Mouse (Mus musculus) left cerebral cortex, adult 8-10 months (tissue): Measurements from ENCODE around the gene Megf8. TPM values are rescaled to one million over a fixed set of nuclear protein-coding genes. Genes with fewer than 3 reads are reported as not detected.
A peak's percentile ranks its signal among the peaks of the same experiment; 100 is the strongest.

Experiments
- DNase-seq, 2 experiments: peaks; one replicate each; pipeline ENCODE4 v3.0.0; 2022; ENCODE audit warnings: low spot score in 2 of 2
- total RNA-seq, 4 experiments: library from RNA; stranded (reverse); gene quantifications; 2 replicates each; pipeline ENCODE4 v1.2.4; 2022

Megf8 gene
- total RNA-seq, 4 experiments from 2014 or later, result 99.2 to 109 (median 104) TPM

- DNase-seq, result peak in 1 of 2 experiments; percentile 36
These were observed 16.8 kb downstream of the Megf8 start for GRCm38 (mm10) chr7:25333596-25334307.

- DNase-seq, result no peak
These were observed 17.5 kb downstream of the Megf8 start for GRCm38 (mm10) chr7:25334472-25334871.

DNA sequence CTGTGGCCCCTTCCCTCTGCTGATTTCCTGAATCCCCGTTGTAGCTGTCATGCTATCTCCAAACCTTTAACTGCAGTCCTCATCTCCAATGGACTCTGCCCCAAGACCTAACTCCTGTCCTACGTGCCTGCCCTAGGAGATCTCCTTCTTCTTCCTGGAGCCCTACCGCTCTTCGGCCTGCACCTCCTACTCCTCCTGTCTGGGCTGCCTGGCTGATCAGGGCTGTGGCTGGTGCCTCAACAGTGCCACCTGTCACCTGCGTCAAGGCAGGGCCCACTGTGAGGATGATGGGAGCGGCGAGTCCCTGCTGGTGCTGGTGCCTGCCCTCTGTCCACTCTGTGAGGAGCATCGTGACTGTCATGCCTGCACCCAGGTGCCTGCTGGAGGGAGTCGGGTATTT lies 22.4 kb downstream of the Megf8 start:
- no peak for DNase-seq

- no peak for DNase-seq
These were observed 24.2 kb downstream of the Megf8 start for GRCm38 (mm10) chr7:25341000-25341784.

DNA sequence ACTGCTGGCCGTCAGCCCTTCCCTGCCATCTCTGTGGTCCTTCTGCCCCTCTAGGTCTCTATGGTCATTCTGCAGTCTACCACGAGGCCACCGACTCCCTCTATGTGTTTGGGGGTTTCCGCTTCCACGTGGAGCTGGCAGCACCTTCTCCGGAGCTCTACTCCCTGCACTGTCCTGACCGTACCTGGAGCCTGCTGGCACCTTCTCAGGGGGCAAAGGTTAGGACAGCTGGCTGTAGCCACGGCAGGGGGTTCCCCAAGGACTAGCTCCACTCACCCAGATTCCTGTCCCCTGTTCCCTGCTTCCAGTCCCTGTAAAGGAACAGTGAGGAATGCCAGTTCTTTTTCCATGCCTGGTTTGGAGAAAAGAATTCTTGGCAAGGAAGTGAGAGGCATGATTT lies 31.9 kb downstream of the Megf8 start:
- DNase-seq, result no peak

DNA sequence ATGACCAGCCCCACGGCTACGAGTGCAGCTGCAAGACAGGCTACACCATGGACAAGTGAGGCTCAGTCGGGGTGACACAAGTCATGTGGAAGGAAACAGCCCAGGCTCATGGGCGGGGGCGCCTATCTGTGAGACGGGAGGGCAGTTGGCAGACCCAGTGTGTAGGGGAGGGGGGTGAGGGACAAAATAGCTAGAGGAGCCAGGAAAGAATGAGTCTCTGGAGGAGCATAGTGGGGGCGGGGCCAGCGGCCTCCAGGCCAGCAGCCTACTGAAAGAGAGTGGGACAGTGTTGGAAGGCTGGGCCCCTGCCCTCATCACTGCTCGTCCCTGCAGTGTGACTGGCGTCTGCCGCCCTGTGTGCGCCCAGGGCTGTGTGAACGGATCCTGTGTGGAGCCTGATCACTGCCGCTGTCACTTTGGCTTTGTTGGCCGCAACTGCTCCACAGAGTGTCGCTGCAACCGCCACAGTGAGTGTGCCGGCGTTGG lies 41.8 kb downstream of the Megf8 start:
- DNase-seq, result no peak

GRCm38 (mm10) chr7:25363151-25363550 lies 46.2 kb downstream of the Megf8 start:
- DNase-seq, result no peak

DNA sequence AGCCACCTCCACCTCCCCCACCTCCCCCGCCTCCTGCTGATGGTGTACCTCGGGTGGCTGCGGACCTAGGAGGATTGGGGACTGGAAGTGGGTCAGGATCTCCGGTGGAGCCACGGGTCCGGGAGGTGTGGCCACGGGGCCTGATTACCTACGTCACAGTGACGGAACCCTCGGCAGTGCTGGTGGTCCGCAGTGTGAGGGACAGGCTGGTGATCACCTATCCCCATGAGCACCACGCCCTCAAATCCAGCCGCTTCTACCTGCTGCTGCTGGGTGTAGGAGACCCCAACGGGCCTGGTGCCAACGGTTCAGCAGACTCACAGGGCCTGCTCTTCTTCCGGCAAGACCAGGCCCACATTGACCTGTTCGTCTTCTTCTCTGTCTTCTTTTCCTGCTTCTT lies 46.7 kb downstream of the Megf8 start:
- no peak for DNase-seq

DNA sequence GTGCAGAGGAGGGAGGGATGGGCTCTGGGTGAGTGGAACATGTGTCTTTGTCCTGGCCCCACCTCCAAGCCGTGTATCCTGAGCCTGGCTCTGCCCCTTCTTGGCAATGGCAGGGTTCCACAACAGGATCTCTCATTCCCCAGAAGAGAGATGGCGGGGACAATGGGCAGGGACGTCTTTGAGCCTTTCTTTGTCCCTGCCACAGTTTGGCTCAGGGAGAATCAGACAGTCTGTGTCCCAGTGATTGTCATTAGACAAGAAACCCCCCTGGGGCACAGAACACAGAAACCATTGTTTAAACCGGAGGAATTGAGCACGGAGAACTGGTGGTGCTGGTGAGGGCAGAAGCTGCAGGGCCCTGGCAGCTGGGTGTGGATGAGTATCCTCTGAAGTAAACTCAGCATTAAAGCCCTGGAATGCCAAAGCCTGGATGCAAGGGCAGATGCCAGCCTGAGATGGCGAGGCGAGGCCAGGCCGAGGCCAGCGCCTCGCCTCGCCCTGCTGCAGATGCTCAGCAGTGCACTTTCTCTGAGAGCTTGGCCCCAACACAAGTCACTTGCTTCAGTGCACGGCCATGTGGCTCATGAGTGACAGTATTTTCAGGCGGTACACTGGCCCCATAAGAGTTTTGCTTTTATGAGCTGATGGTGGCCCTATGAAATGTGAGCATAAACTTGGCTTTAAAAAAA lies 49.1 kb downstream of the Megf8 start:
- no peak for DNase-seq

- no peak for DNase-seq
These were observed 50.8 kb downstream of the Megf8 start for GRCm38 (mm10) chr7:25367632-25368293.

- DNase-seq, result no peak
These were observed 51.4 kb downstream of the Megf8 start for GRCm38 (mm10) chr7:25368333-25368732.

- no peak for DNase-seq
These were observed 52.2 kb downstream of the Megf8 start, which contains the start of gene Cnfn for GRCm38 (mm10) chr7:25369058-25369749. Gene Cnfn (minus strand): TSS chr7:25369724.

DNA sequence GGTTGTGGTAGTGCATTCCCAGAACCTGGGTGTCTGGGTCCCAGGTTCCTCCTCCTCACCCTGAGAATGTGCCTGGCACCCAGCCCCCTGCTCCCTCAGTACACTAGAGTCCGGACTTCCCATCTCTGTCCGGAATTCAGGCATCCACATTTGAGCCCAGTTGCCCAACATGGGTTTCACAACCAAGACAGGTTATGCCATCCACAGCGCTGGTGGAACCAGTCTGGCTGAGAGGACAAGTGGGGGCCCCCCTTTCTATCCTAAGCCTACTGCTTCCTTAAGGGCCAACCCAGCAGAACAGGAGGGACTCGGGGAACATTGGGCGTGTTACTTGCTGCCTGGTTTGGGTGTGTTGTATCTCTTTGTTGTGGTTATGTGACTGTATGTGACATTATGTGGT lies 55.5 kb downstream of the Megf8 start:
- no peak for DNase-seq

GRCm38 (mm10) chr7:25376556-25376955 lies 59.6 kb downstream of the Megf8 start:
- DNase-seq, result peak; percentile 90 to 91

GRCm38 (mm10) chr7:25377100-25377700 lies 60.2 kb downstream of the Megf8 start:
- no peak for DNase-seq

GRCm38 (mm10) chr7:25378181-25379100 lies 61.5 kb downstream of the Megf8 start:
- DNase-seq, result no peak

- no peak for DNase-seq
These were observed 62.8 kb downstream of the Megf8 start for GRCm38 (mm10) chr7:25379551-25380351.
